Mouse (Mus musculus) right cerebral cortex, adult 2 months (tissue): ENCODE measurements around the gene Acat3.
"Not testable (repeated sequence)": the region's sequence is repeated elsewhere in the genome, so short reads cannot be mapped to it uniquely, and the experiment has no call there.

ENCODE experiments used
- DNase-seq, 2 experiments: peaks; one replicate each; pipeline ENCODE4 v3.0.0; 2021 to 2022; ENCODE audit warnings: low spot score in 2 of 2

Acat3 gene

GRCm38 (mm10) chr17:12916588-12917380 lies 23.6 kb downstream of the Acat3 start:
- DNase-seq, result peak in 1 of 2 experiments; percentile 60

DNA sequence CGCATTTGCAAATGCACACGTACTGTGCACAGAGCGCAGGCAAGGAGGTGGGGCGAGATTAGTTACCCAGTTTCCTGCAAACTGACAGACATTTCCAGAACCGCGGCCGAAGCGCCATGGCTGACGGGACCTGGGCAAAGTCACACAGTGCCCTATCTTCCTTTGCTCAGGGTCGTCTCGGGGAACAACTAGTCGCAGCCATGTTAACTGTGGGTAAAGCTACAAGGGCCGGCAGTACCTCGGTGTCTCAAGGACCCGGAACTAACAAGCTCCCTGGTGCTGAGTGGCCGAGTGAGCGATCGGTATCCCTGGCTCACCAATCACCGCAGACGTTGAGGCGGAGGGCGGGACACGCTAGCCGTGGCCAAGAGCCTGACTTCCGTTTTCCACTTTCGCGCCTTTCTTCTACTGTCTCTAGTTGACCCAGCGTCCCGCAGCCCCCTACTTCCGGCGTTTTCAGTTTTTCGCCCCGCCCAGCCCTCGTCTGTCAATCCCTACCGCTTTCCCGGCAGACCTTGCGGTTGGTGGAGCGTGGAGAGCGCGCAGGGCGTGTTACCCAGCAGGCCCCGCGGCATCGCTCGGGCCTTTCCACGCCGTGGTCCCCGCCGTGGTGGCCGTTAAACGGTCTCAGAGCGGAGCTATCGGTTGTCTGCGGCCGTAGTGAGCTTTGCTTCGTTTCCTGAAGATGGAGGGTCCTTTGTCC lies 24.4 kb downstream of the Acat3 start, which contains the start of gene Mrpl18:
Gene Mrpl18 (minus strand): TSS at position 465 of the 703 bp plus-strand sequence.
- peak; percentile 99 for DNase-seq

GRCm38 (mm10) chr17:12915488-12915880 lies 24.9 kb downstream of the Acat3 start, which contains the start of gene Tcp1:
Tcp1 (plus strand) TSS chr17:12915701.
- peak in 1 of 2 experiments; percentile 10 for DNase-seq

GRCm38 (mm10) chr17:12910391-12910790 lies 30.0 kb downstream of the Acat3 start:
- no peak for DNase-seq

GRCm38 (mm10) chr17:12909361-12910280 lies 30.8 kb downstream of the Acat3 start, which contains the start of gene Pnldc1:
Pnldc1 (minus strand) TSS chr17:12910230.
- DNase-seq, result no peak

DNA sequence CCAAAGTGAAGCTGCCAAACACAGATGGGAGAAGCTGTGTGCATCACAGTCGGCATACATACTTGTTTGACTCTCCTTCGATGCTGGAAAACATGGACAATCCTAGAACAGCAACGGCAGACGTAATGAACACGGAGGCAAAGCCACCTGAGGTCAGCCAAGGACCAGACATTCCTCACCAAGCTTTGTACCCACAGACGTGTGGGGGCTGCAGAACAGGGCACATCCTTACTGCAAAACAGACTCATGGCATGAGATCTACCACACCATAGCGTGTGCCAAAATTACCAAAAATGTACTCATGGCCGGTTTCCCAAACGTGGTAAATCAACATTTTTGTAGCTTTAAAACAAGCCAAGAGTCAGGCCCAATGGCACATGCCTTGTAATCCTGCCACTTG lies 34.0 kb downstream of the Acat3 start:
- DNase-seq, result no peak

- DNase-seq, result no peak
Measured at GRCm38 (mm10) chr17:12905810-12906209, 34.6 kb downstream of the Acat3 start.

DNA sequence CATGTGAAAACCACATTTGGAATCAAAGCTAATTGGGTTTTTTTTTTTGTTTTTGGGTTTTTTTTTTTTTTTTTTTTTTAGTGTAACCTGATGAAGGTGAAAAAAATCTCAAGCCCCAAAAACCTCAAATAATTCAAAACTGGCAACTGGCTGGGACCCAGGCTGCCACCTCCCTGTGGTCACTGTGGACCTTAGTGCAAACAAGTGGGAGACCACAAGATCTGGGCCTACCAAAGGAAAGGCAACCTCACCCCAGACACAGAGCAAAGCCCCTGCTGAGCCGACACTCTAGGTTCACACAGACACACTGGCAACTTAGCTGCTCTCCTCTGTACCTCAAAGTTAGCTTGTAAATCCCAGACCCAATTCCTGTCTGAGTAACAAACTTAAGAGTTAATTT lies 36.1 kb downstream of the Acat3 start:
- DNase-seq, result no peak

GRCm38 (mm10) chr17:12903372-12904333 lies 36.7 kb downstream of the Acat3 start:
- no peak for DNase-seq

DNA sequence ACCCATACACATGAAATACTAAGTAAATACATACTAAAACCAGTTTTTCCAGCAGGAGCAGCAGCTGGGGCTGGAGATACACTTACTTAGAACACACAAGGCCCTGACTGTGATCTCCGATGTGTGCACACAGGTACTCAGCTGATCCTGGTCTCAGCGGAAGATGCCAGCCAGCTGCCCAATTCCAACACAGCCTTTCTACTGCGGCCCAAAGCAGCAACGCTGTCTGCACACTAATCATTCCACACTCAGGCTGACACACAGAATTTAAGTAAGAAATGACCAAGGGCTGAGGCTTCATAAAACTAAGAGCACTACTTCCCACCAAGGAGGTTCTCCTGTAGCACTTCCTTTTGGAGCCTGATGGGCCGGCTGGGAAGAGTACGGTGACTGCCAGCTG lies 38.1 kb downstream of the Acat3 start:
- no peak for DNase-seq

DNA sequence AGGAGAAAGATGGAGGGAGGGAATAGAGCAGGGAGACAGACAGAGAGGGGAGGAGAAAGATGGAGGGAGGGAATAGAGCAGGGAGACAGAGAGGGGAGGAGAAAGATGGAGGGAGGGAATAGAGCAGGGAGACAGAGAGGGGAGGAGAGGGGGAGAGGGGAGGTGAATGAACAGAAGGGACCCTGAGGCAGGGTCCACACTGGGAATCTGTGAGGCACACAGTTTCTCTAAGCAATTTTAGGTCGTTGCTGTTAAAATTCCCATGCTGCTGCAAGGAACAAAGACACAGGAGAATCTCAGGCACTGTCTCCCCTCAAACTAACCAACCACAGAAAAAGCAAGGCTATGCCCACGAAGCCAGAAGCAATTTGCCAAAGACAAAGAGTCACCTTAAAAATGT lies 41.8 kb downstream of the Acat3 start:
- not testable (repeated sequence) for DNase-seq

DNA sequence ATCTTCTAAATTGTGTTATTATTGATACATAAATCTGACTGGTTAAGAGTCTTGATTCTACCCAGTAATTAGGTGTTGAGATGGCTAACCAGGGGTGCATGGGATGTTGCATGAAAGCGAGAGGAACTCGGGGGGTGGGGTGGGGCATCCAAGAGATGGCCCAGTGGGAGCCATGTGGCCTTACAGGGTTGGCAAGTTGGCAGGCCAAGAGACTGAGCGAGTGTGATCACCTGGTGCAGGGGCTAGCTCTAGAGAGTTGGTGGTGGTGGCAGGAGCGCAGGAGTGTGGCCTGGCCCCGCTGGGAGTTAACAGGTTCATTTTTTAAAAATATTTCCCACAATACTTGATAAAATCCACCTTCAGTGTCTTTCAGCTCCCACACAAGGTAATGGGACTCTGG lies 42.7 kb downstream of the Acat3 start:
- no peak for DNase-seq

- DNase-seq, result no peak
Measured at GRCm38 (mm10) chr17:12892033-12892432, 48.4 kb downstream of the Acat3 start.

- DNase-seq, result no peak
Measured at GRCm38 (mm10) chr17:12891054-12891453, 49.3 kb downstream of the Acat3 start.

GRCm38 (mm10) chr17:12887021-12887775 lies 53.2 kb downstream of the Acat3 start:
- DNase-seq, result no peak

DNA sequence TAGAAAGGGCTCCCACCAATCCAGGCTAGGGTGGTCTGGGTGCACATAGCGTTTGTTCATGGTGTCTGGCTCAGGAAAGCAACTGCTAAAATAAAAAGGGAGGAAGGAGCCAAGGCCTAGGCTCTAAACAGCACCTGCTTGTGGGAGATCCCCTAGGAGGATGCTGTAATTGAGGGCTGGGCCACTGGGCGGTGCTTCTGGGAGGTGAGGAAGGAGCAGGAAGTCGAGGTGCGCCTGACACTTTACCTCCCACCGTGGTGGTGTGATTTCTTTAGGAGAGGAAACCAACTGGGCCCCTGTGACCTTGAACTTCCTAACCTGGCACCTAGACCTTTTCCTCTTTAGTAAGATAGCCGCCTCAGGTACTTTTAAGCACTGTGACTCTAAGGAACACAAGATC lies 53.8 kb downstream of the Acat3 start:
- DNase-seq, result no peak

DNA sequence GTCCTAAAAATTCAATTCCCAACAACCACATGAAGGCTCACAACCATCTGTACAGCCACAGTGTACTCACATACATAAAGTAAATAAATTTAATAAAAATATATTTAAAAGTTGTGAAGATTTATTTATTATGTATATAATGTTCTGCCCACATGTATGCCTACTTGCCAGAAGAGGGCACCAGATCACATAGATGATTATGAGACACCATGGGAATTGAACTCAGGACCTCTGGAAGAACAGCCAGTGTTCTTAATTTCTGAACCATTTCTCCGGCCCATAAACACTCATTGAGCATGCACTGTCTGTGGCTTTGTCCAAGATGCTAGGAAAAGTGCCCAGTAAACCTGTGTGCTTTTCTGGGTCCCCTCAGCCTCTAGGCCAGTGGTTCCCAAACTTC lies 59.2 kb downstream of the Acat3 start:
- DNase-seq, result no peak

DNA sequence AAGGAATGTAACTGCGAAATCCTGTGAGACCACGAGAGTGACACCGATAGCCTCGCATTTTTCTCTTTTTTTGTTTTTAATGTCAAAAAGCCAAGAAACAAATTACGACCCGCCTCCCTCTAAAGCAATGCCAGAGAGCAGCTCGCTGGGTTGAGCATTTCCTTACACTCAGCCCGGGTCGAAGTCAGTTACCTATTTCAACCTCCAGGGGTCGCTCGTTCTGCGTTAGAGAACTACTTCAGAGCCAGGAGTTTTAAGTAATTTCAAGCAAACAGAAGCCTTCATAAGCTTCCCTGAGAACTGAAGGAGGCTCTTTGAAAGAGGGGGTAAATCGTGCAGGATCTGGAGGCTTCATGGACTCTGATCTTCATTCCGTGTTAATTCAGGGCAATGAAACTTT lies 60.2 kb downstream of the Acat3 start:
- DNase-seq, result peak; percentile 93 to 94

DNA sequence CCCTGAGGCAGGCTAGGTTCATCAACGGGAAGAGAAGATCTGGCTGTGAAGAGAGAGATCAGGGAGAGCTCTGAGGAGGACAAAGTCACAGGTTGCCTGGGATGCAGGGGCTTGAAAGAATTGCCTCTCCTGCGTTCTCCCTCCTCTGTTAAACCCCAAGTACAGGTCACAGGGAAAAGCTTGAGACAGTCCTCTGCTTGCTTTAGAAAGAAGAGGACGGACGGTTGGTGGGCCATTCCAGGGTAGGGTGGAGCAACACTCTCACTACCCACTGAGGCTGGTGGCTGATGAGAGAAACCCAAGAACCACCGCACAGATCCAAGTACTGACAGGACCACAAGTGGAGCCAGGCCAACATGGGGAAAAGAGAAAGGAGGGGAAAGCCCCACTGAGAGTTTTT lies 64.7 kb downstream of the Acat3 start, which contains the start of gene Mrgprh:
Gene Mrgprh (plus strand): TSS at position 301 of the 400 bp plus-strand sequence.
- DNase-seq, result no peak
